Mouse (Mus musculus) lung, adult 2 months (tissue): ENCODE data around the gene Cyfip2. TPM values are rescaled to one million over a fixed set of nuclear protein-coding genes. Genes with fewer than 3 reads are reported as not detected.
A peak's percentile ranks its signal among the peaks of the same experiment; 100 is the strongest.

Experiments
- DNase-seq: peaks from one replicate; pipeline ENCODE4 v3.0.0; 2022
- H3K4me1 ChIP-seq: fragments of 200-500 bp; 2 replicates; pipeline ENCODE4 v1.6.1; 2011; ENCODE audit warnings: low read length; ENCODE audit not compliant: control insufficient read depth, insufficient read depth
- H3K4me3 ChIP-seq: fragments of 200-500 bp; replicated peaks from 2 replicates; pipeline ENCODE3; 2011; ENCODE audit warnings: low read depth, mild to moderate bottlenecking, control low read depth, low read length; ENCODE audit errors: extremely low read depth
- CTCF ChIP-seq: fragments of 200-500 bp; IDR thresholded peaks from 2 replicates; pipeline ENCODE4 v1.5.1; 2011; ENCODE audit warnings: mild to moderate bottlenecking, low read length, control low read depth; ENCODE audit not compliant: insufficient read depth
- POLR2A ChIP-seq: fragments of 200-500 bp; IDR thresholded peaks from 2 replicates; pipeline ENCODE4 v1.6.1; 2011; ENCODE audit warnings: low read depth, mild to moderate bottlenecking, control low read depth, low read length, borderline replicate concordance; ENCODE audit errors: extremely low read depth
- WGBS: fragments of 180-500 bp; shearing (Covaris S2); methylation state at CpG from one replicate; pipeline ENCODE4 v1.1.7; 2018; 5-methylcytosine and 5-hydroxymethylcytosine counted together
- polyA plus RNA-seq: library from polyadenylated mRNA; depleted of rRNA; stranded (reverse); fragments of >200 nt; gene quantifications from 2 replicates; pipeline ENCODE4 v1.2.3, GENCODE M21; 2012; rRNA removed

Gene Cyfip2
- polyA plus RNA-seq = 5.5 and 9.3 TPM in 2 replicates

GRCm38 (mm10) chr11:46312523-46313035 lies at the start of gene Cyfip2:
Gene Cyfip2, minus strand, starts transcription at chr11:46312859.
- H3K4me1 ChIP-seq = peaks cover 4% of the 10 kb centered on the region; the same call in 1 of the 2 replicates
- no peak for DNase-seq
- peak within 1 kb of the TSS; percentile 77 for H3K4me3 ChIP-seq
- no peak for TF ChIP-seq CTCF
- TF ChIP-seq POLR2A = no peak
- 7% methylated on average over 14 of the region's 14 CpGs for WGBS

- no peak for DNase-seq
- TF ChIP-seq CTCF (no peak), POLR2A (no peak)
- 69% methylated on average over 2 of the region's 2 CpGs for WGBS
- Histone ChIP-seq H3K4me1 (no peaks in the 10 kb centered on the region), H3K4me3 (no peak overlapping the region)
These were observed 48.5 kb upstream of the Cyfip2 start for GRCm38 (mm10) chr11:46360991-46361665.

DNA sequence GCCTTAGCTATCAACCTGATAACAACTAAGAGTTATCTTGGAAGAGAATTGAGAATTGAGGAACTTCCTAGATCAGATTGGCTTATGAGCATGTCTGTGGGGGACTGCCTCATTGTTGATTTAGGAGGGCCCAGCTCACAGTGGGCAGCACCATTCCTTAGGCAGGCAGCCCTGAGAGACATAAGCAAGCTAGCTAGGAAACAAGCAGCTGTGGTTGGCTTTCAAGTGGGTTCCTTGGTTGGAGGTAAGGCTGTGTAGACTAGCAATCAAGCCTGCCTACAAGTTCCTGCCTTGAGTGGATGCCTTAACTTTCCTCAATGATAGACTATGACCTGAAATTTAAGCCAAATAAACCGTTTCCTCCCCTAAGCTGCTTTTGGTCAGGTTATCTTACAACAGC lies 45.7 kb upstream of the Cyfip2 start:
- TF ChIP-seq CTCF (no peak), POLR2A (no peak)
- H3K4me3 ChIP-seq = no peak overlapping the region
- 48% methylated on average over 1 of the region's 1 CpGs for WGBS
- no peak for DNase-seq
- no peaks in the 10 kb centered on the region for H3K4me1 ChIP-seq

DNA sequence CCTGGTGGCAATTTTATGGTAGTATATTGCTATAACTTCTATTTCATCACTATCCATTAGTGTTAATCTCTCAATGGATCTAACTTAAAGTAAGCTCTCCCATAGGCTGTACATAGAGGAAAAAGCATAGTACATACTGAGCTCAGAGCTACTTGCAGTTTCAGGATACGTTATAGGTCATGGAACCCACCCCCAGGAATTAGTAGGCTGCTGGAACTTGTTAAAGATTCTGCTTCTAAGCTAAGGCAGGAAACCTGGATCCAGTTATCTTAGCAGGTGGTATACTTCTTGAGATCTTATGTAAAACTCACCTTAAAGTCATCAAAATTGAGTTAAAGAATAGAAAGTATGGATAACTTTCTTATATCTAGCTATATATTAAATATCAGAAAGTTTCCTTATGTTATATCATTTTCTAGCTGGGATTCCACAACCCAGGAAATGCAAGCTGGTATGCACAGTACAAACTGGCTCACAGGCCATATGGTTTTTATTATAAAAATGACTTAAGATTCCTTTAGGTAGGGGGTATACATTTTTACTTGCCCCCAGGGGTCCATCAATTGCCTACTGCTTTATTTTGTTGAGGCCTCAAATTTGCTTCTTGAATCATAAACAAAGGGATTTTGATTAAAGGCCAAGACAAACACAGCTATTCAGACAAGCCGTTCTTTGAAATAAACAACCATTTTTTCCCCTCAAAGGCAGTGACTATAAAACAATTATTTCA lies 37.2 kb upstream of the Cyfip2 start:
- Histone ChIP-seq H3K4me3 (no peak overlapping the region), H3K4me1 (no peaks in the 10 kb centered on the region)
- TF ChIP-seq POLR2A (no peak), CTCF (no peak)
- WGBS = 44% methylated on average over 2 of the region's 2 CpGs
- no peak for DNase-seq

DNA sequence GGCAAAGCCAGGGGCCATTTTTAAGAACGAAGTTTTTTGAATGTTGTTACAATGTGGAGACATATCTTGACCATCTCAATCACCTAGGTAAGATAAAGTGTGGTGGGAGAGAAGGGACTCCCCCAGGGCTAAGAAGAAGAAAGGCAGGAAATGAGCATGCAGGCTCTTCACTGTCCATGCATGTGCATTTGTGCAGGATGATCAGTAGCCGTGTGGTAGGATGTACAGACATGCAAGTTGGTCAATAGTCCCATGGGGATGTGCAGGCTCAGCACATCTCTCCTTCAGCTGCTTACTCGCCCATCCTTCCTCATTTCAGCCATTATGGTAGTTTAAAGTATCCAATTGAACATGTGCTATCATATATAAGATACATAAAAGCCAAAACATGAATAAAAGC lies 35.8 kb upstream of the Cyfip2 start:
- WGBS = 62% methylated on average over 3 of the region's 3 CpGs
- H3K4me1 ChIP-seq = no peaks in the 10 kb centered on the region
- TF ChIP-seq POLR2A = no peak
- no peak for TF ChIP-seq CTCF
- DNase-seq = no peak
- H3K4me3 ChIP-seq = no peak overlapping the region

GRCm38 (mm10) chr11:46347756-46348155 lies 35.1 kb upstream of the Cyfip2 start:
- 60% methylated on average over 5 of the region's 5 CpGs for WGBS
- no peak for DNase-seq
- Histone ChIP-seq H3K4me3 (no peak overlapping the region), H3K4me1 (no peaks in the 10 kb centered on the region)
- no peak for TF ChIP-seq CTCF
- TF ChIP-seq POLR2A = no peak

- 27% methylated on average over 5 of the region's 5 CpGs for WGBS
- DNase-seq = no peak
- TF ChIP-seq CTCF (no peak), POLR2A (no peak)
- Histone ChIP-seq H3K4me3 (no peak overlapping the region), H3K4me1 (no peaks in the 10 kb centered on the region)
These were observed 31.4 kb upstream of the Cyfip2 start for GRCm38 (mm10) chr11:46343886-46344546.

DNA sequence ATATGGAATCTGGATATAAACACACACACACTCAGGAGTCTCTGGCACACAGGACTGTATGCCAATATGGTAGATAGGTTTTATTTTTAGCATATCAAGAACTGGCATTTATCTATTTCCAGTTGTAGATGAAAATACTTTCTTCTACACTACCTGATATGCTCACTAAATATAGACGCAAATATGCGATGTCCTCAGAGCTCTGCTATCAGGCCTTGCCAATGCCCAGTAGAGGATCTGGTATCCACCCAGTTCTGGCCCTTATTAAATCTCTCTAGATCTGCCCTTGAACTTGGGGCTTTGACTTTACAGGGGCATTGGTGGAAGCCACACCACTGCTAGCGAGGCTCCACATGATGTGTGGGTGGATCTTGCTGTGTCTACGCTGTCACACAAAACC lies 29.3 kb upstream of the Cyfip2 start:
- 91% methylated on average over 4 of the region's 4 CpGs for WGBS
- TF ChIP-seq CTCF (no peak), POLR2A (no peak)
- Histone ChIP-seq H3K4me1 (no peaks in the 10 kb centered on the region), H3K4me3 (no peak overlapping the region)
- DNase-seq = no peak

DNA sequence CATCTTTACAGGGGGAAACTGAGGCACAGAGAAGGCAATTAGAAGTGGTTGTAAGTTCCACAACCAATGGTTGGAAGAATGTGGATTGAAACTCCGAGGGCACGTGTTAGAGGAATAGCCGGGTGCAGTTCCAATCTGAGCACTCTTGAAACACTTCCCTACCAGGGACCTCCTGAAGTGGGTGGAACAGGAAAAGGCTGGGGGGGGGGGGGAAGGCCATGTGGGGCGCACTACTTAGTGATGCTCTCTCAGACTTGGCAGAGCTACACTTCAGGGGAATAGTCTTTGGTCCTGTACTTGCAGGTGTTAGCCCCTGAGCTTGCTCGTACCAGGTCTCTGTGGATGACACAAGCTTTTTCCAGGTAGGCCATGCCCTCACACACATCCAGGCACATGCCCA lies 23.4 kb upstream of the Cyfip2 start:
- WGBS = 63% methylated on average over 5 of the region's 5 CpGs
- Histone ChIP-seq H3K4me3 (no peak overlapping the region), H3K4me1 (no peaks in the 10 kb centered on the region; the same call in 1 of the 2 replicates)
- DNase-seq = no peak
- TF ChIP-seq CTCF (no peak), POLR2A (no peak)

GRCm38 (mm10) chr11:46332217-46332616 lies 19.6 kb upstream of the Cyfip2 start:
- TF ChIP-seq CTCF = no peak
- no peak for TF ChIP-seq POLR2A
- DNase-seq = no peak
- Histone ChIP-seq H3K4me1 (no peaks in the 10 kb centered on the region; the same call in 1 of the 2 replicates), H3K4me3 (no peak overlapping the region)
- 88% methylated on average over 8 of the region's 8 CpGs for WGBS
